Mouse (Mus musculus): ENCODE data around the gene Bpifb2. TPM values are rescaled to one million over a fixed set of nuclear protein-coding genes. Genes with fewer than 3 reads are reported as not detected.

Gene Bpifb2
- polyA plus RNA-seq, 1 experiment from 2014 or later = not detected

DNA sequence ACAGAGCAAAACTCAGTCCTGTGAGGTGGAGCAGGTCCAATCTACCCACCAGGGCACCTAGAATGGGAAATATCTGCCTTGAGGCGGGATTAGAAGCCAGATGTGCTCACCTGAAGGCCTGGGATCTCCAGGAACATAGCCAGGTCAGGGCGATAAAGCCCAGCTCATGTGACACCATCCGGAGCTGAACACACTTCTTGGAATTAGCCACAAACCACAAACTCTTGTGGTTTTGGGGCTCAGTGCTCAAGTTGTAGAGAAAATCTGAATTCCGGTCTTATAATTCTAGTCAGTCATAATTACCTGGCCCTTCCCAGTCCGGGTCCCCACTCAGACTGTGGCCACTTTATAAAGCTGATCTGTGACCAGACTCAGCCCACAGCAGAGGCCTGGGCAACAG is 63.0 kb downstream of the Bpifb2 start, which contains the start of gene Bpifb4:
TSS of gene Bpifb4 (plus strand) at position 370 of the 400 bp plus-strand sequence.
- WGBS = 84% methylated on average over 5 of the region's 5 CpGs
- Histone ChIP-seq H3K9ac (no peak within 1 kb of the TSS), H3K9me3 (replicated peaks) (no peaks in the 10 kb centered on the region), H3K4me2 (no peak within 1 kb of the TSS), H3K36me3 (no peaks in the 10 kb centered on the region), H3K27ac (no peak within 1 kb of the TSS), H3K4me3 (replicated peaks) (no peak within 1 kb of the TSS), H3K4me1 (no peaks in the 10 kb centered on the region), H3K27me3 (no peaks in the 10 kb centered on the region)
- no peak for ATAC-seq (replicated peaks; ENCODE audit: low FRiP score)

DNA sequence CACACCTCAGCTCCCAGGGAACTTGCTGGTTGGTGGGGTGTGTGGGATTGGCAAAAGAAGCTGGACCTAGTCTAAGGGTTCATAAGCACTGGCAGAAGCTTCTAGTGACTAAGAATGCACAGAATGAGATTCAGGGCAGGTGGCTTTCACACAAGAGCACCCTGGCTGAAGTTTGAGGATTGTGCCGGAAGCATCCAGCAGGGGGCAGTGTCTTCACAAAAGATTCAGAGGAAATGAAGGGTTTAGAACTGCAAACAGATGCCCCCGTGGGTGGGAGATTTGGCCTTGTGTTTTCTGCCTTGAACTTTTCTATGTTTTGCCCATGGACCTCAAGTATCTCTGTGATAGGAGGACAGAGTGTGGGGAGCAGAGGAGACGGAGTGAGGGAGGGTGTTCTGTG is 68.7 kb downstream of the Bpifb2 start:
- no peaks in the 10 kb centered on the region for H3K36me3 ChIP-seq
- ATAC-seq (replicated peaks; ENCODE audit: low FRiP score) = no peak
- H3K27ac ChIP-seq = no peak overlapping the region
- no peak overlapping the region for H3K9ac ChIP-seq
- 34% methylated on average over 3 of the region's 3 CpGs for WGBS
- no peaks in the 10 kb centered on the region for H3K4me1 ChIP-seq
- no peaks in the 10 kb centered on the region for H3K9me3 ChIP-seq (replicated peaks)
- H3K4me2 ChIP-seq = no peak overlapping the region
- H3K27me3 ChIP-seq = no peaks in the 10 kb centered on the region
- no peak overlapping the region for H3K4me3 ChIP-seq (replicated peaks)

- Histone ChIP-seq H3K4me1 (no peaks in the 10 kb centered on the region), H3K27ac (no peak overlapping the region), H3K27me3 (no peaks in the 10 kb centered on the region), H3K9me3 (replicated peaks) (no peaks in the 10 kb centered on the region), H3K4me3 (replicated peaks) (no peak overlapping the region), H3K4me2 (no peak overlapping the region), H3K9ac (no peak overlapping the region), H3K36me3 (no peaks in the 10 kb centered on the region)
- 81% methylated on average over 8 of the region's 8 CpGs for WGBS
- no peak for ATAC-seq (replicated peaks; ENCODE audit: low FRiP score)
These were observed 69.7 kb downstream of the Bpifb2 start for GRCm38 (mm10) chr2:153944567-153944966.

Other genes with a start within 250 kb of the Bpifb2 start
- gene Commd7, start 242.3 kb upstream of the Bpifb2 start, polyA plus RNA-seq (2015; fragmentation: Nextera tagmentation; extraction: Ambion mirVana) = 75.2 and 78.8 TPM in 2 replicates
- gene Dnmt3b, start 225.6 kb upstream of the Bpifb2 start, polyA plus RNA-seq (2015; fragmentation: Nextera tagmentation; extraction: Ambion mirVana) = 15.7 and 16.5 TPM in 2 replicates
- gene Dnmt3c, start 178.4 kb upstream of the Bpifb2 start, polyA plus RNA-seq (2015; fragmentation: Nextera tagmentation; extraction: Ambion mirVana) = not detected in 2 replicates
- 234 and 269 TPM in 2 replicates for gene Mapre1, start 133.8 kb upstream of the Bpifb2 start, polyA plus RNA-seq (2015; fragmentation: Nextera tagmentation; extraction: Ambion mirVana)
- not detected in 2 replicates for gene Efcab8, start 95.1 kb upstream of the Bpifb2 start, polyA plus RNA-seq (2015; fragmentation: Nextera tagmentation; extraction: Ambion mirVana)
- not detected in 2 replicates for gene Sun5, start 4.0 kb upstream of the Bpifb2 start, polyA plus RNA-seq (2015; fragmentation: Nextera tagmentation; extraction: Ambion mirVana)
- not detected in 2 replicates for gene Bpifb6, start 25.3 kb downstream of the Bpifb2 start, polyA plus RNA-seq (2015; fragmentation: Nextera tagmentation; extraction: Ambion mirVana)
- not detected in 2 replicates for gene Bpifb3, start 43.2 kb downstream of the Bpifb2 start, polyA plus RNA-seq (2015; fragmentation: Nextera tagmentation; extraction: Ambion mirVana)
- gene Bpifb4, start 63.2 kb downstream of the Bpifb2 start, polyA plus RNA-seq (2015; fragmentation: Nextera tagmentation; extraction: Ambion mirVana) = not detected in 2 replicates
- gene Bpifa6, start 99.9 kb downstream of the Bpifb2 start, polyA plus RNA-seq (2015; fragmentation: Nextera tagmentation; extraction: Ambion mirVana) = not detected in 2 replicates
- not detected in 2 replicates for gene Bpifa2, start 133.2 kb downstream of the Bpifb2 start, polyA plus RNA-seq (2015; fragmentation: Nextera tagmentation; extraction: Ambion mirVana)